Mouse (Mus musculus) lung, adult 2 months (tissue): Measurements from ENCODE around the gene Mdh2.

Experiments
- CTCF ChIP-seq: fragments of 200-500 bp; IDR thresholded peaks from 2 replicates; pipeline ENCODE4 v1.5.1; 2011; ENCODE audit warnings: mild to moderate bottlenecking, low read length, control low read depth; ENCODE audit not compliant: insufficient read depth
- POLR2A ChIP-seq: fragments of 200-500 bp; IDR thresholded peaks from 2 replicates; pipeline ENCODE4 v1.6.1; 2011; ENCODE audit warnings: low read depth, mild to moderate bottlenecking, control low read depth, low read length, borderline replicate concordance; ENCODE audit errors: extremely low read depth

- TF ChIP-seq POLR2A (no peak), CTCF (no peak)
Measured at GRCm38 (mm10) chr5:135782901-135783300, 4.6 kb downstream of the Mdh2 start.
